Mouse (Mus musculus): ENCODE measurements around the gene Lepr. TPM values are rescaled to one million over a fixed set of nuclear protein-coding genes. Genes with fewer than 3 reads are reported as not detected.
"Not testable (repeated sequence)": the region's sequence is repeated elsewhere in the genome, so short reads cannot be mapped to it uniquely, and the experiment has no call there.

The Lepr gene
- polyA plus RNA-seq, 1 experiment: 0.25 TPM

DNA sequence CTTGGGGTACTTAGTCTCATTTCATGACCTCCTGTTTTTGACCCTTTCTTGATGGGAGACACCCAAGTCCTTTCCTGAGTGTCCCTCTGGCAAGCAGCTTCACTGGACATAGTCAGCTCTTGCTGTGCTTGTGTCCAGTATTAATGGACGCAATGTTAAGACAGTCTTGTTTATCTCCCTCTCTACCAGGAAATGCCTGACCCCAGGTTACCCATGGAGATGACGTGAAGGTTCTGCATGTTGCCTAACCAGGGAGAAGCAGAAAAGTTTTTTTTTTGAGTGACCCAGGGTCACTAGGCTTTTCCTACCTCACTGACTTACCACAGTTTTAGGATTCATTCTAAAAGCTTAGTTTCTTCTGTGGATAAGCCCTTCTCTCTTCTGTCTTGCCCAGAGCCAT, 24.8 kb downstream of the Lepr start:
- Histone ChIP-seq H3K36me3 (ENCODE audit: control insufficient read depth, insufficient read depth) (no peaks in the 10 kb centered on the region), H3K27me3 (ENCODE audit: control insufficient read depth, insufficient read depth, insufficient read length) (no peaks in the 10 kb centered on the region), H3ac (ENCODE audit: control insufficient read depth, insufficient read length) (no peak overlapping the region), H3K4me2 (ENCODE audit: low read depth) (no peak overlapping the region), H3K4me3 (no peak overlapping the region), H3K79me2 (ENCODE audit: control insufficient read depth, insufficient read depth) (no peaks in the 10 kb centered on the region)
- TF ChIP-seq SRF (IDR thresholded peaks at IDR 0.05; ENCODE audit: control insufficient read depth, insufficient read length, low read depth): no peak
- TF ChIP-seq USF1 (IDR thresholded peaks at IDR 0.05; ENCODE audit: low read depth): no peak

GRCm38 (mm10) chr4:101745534-101745933, 28.3 kb downstream of the Lepr start:
- TF ChIP-seq CEBPB (IDR thresholded peaks at IDR 0.05; ENCODE audit: insufficient read depth, poor library complexity, severe bottlenecking) (no peak), E2F4 (IDR thresholded peaks at IDR 0.05; ENCODE audit: insufficient read depth) (no peak), TCF3 (IDR thresholded peaks at IDR 0.05; ENCODE audit: insufficient read length, low read depth) (no peak), POLR2AphosphoS2 (IDR thresholded peaks at IDR 0.05; ENCODE audit: insufficient read length, low read depth) (no peak)
- no peak overlapping the region for H3K4me3 ChIP-seq
- no peak overlapping the region for H3K4me2 ChIP-seq (ENCODE audit: low read depth)
- no peak overlapping the region for H3ac ChIP-seq (ENCODE audit: control insufficient read depth, insufficient read length)
- no peaks in the 10 kb centered on the region for H3K36me3 ChIP-seq (ENCODE audit: control insufficient read depth, insufficient read depth)
- no peaks in the 10 kb centered on the region for H3K79me2 ChIP-seq (ENCODE audit: control insufficient read depth, insufficient read depth)
- no peaks in the 10 kb centered on the region for H3K27me3 ChIP-seq (ENCODE audit: control insufficient read depth, insufficient read depth, insufficient read length)

GRCm38 (mm10) chr4:101760490-101760889, 43.3 kb downstream of the Lepr start:
- no peaks in the 10 kb centered on the region for H3K36me3 ChIP-seq (ENCODE audit: control insufficient read depth, insufficient read depth)
- no peak overlapping the region for H3ac ChIP-seq (ENCODE audit: control insufficient read depth, insufficient read length)
- no peaks in the 10 kb centered on the region for H3K27me3 ChIP-seq (ENCODE audit: control insufficient read depth, insufficient read depth, insufficient read length)
- no peaks in the 10 kb centered on the region for H3K79me2 ChIP-seq (ENCODE audit: control insufficient read depth, insufficient read depth)
- no peak overlapping the region for H3K4me3 ChIP-seq
- TF ChIP-seq USF1 (IDR thresholded peaks at IDR 0.05; ENCODE audit: low read depth) (no peak), POLR2AphosphoS2 (IDR thresholded peaks at IDR 0.05; ENCODE audit: insufficient read length, low read depth) (no peak), REST (IDR thresholded peaks at IDR 0.05; ENCODE audit: insufficient read depth, insufficient read length) (no peak), MYOD1 (IDR thresholded peaks at IDR 0.05; ENCODE audit: control insufficient read depth in 1 of 3, insufficient read length in 2 of 3, low read depth in 2 of 3) (no peak), TCF3 (IDR thresholded peaks at IDR 0.05; ENCODE audit: insufficient read length, low read depth) (no peak), MYOG (IDR thresholded peaks at IDR 0.05; ENCODE audit: control insufficient read depth in 1 of 3, insufficient read depth in 1 of 3, insufficient read length in 2 of 3, low read depth in 2 of 3) (no peak), POLR2A (IDR thresholded peaks at IDR 0.05; ENCODE audit: insufficient read length, low read depth) (no peak), CEBPB (IDR thresholded peaks at IDR 0.05; ENCODE audit: insufficient read depth, poor library complexity, severe bottlenecking) (no peak), TCF12 (IDR thresholded peaks at IDR 0.05; ENCODE audit: insufficient read depth, poor library complexity, severe bottlenecking) (no peak), SRF (IDR thresholded peaks at IDR 0.05; ENCODE audit: control insufficient read depth, insufficient read length, low read depth) (no peak), MAX (IDR thresholded peaks at IDR 0.05; ENCODE audit: low read depth) (no peak), E2F4 (IDR thresholded peaks at IDR 0.05; ENCODE audit: insufficient read depth) (no peak)
- H3K4me2 ChIP-seq (ENCODE audit: low read depth): no peak overlapping the region

GRCm38 (mm10) chr4:101843923-101844322, 126.7 kb downstream of the Lepr start, which contains the start of gene B020004J07Rik:
TSS of gene B020004J07Rik (minus strand) at chr4:101844023.
- not testable (repeated sequence) for H3K27me3 ChIP-seq (ENCODE audit: control insufficient read depth, insufficient read depth, insufficient read length); H3ac ChIP-seq (ENCODE audit: control insufficient read depth, insufficient read length); H3K79me2 ChIP-seq (ENCODE audit: control insufficient read depth, insufficient read depth); H3K36me3 ChIP-seq (ENCODE audit: control insufficient read depth, insufficient read depth); H3K4me2 ChIP-seq (ENCODE audit: low read depth); H3K4me3 ChIP-seq

- TF ChIP-seq MYOD1 (IDR thresholded peaks at IDR 0.05; ENCODE audit: control insufficient read depth in 1 of 3, insufficient read length in 2 of 3, low read depth in 2 of 3) (no peak), TCF12 (IDR thresholded peaks at IDR 0.05; ENCODE audit: insufficient read depth, poor library complexity, severe bottlenecking) (no peak), CEBPB (IDR thresholded peaks at IDR 0.05; ENCODE audit: insufficient read depth, poor library complexity, severe bottlenecking) (no peak), MYOG (IDR thresholded peaks at IDR 0.05; ENCODE audit: control insufficient read depth in 1 of 3, insufficient read depth in 1 of 3, insufficient read length in 2 of 3, low read depth in 2 of 3) (no peak), POLR2AphosphoS2 (IDR thresholded peaks at IDR 0.05; ENCODE audit: insufficient read length, low read depth) (no peak), SRF (IDR thresholded peaks at IDR 0.05; ENCODE audit: control insufficient read depth, insufficient read length, low read depth) (no peak), POLR2A (IDR thresholded peaks at IDR 0.05; ENCODE audit: insufficient read length, low read depth) (no peak), USF1 (IDR thresholded peaks at IDR 0.05; ENCODE audit: low read depth) (no peak), TCF3 (IDR thresholded peaks at IDR 0.05; ENCODE audit: insufficient read length, low read depth) (no peak), REST (IDR thresholded peaks at IDR 0.05; ENCODE audit: insufficient read depth, insufficient read length) (no peak), E2F4 (IDR thresholded peaks at IDR 0.05; ENCODE audit: insufficient read depth) (no peak), MAX (IDR thresholded peaks at IDR 0.05; ENCODE audit: low read depth) (no peak)
- H3K4me3 ChIP-seq: no peak overlapping the region
- H3K4me2 ChIP-seq (ENCODE audit: low read depth): no peak overlapping the region
- H3ac ChIP-seq (ENCODE audit: control insufficient read depth, insufficient read length): no peak overlapping the region
- no peaks in the 10 kb centered on the region for H3K79me2 ChIP-seq (ENCODE audit: control insufficient read depth, insufficient read depth)
- H3K36me3 ChIP-seq (ENCODE audit: control insufficient read depth, insufficient read depth): no peaks in the 10 kb centered on the region
- no peaks in the 10 kb centered on the region for H3K27me3 ChIP-seq (ENCODE audit: control insufficient read depth, insufficient read depth, insufficient read length)
These were observed 133.7 kb downstream of the Lepr start for GRCm38 (mm10) chr4:101850908-101851307.

DNA sequence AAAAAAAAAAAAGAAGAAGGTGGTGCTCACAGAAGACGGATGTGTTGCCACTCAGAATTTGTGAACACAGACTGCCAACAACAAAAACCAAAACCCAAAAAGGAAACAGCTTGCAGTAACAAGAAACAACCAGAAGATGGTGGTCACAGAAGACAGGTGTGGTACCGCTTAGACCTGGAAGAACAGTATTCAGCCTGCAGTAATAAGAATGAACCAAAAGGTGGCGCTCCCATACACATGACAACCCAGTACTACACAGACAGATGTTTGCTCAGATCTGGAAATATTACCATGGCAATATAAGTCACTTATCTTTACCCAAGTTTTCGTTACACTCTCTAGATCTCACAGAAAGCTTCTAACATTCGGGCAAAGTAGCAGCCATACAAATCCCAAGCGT, 143.7 kb downstream of the Lepr start:
- no peaks in the 10 kb centered on the region for H3K79me2 ChIP-seq (ENCODE audit: control insufficient read depth, insufficient read depth)
- H3K4me3 ChIP-seq: no peak overlapping the region

More for the DNA sequence above, 143.7 kb downstream of the Lepr start:
- Histone ChIP-seq H3K4me2 (ENCODE audit: low read depth) (no peak overlapping the region), H3ac (ENCODE audit: control insufficient read depth, insufficient read length) (no peak overlapping the region), H3K27me3 (ENCODE audit: control insufficient read depth, insufficient read depth, insufficient read length) (no peaks in the 10 kb centered on the region), H3K36me3 (ENCODE audit: control insufficient read depth, insufficient read depth) (no peaks in the 10 kb centered on the region)
- TF ChIP-seq E2F4 (IDR thresholded peaks at IDR 0.05; ENCODE audit: insufficient read depth) (no peak), MYOD1 (IDR thresholded peaks at IDR 0.05; ENCODE audit: control insufficient read depth in 1 of 3, insufficient read length in 2 of 3, low read depth in 2 of 3) (no peak), SRF (IDR thresholded peaks at IDR 0.05; ENCODE audit: control insufficient read depth, insufficient read length, low read depth) (no peak), POLR2AphosphoS2 (IDR thresholded peaks at IDR 0.05; ENCODE audit: insufficient read length, low read depth) (no peak), TCF3 (IDR thresholded peaks at IDR 0.05; ENCODE audit: insufficient read length, low read depth) (no peak), POLR2A (IDR thresholded peaks at IDR 0.05; ENCODE audit: insufficient read length, low read depth) (no peak), CEBPB (IDR thresholded peaks at IDR 0.05; ENCODE audit: insufficient read depth, poor library complexity, severe bottlenecking) (no peak), TCF12 (IDR thresholded peaks at IDR 0.05; ENCODE audit: insufficient read depth, poor library complexity, severe bottlenecking) (no peak)
